Mouse (Mus musculus): ENCODE data around the gene Ccdc110.

DNA sequence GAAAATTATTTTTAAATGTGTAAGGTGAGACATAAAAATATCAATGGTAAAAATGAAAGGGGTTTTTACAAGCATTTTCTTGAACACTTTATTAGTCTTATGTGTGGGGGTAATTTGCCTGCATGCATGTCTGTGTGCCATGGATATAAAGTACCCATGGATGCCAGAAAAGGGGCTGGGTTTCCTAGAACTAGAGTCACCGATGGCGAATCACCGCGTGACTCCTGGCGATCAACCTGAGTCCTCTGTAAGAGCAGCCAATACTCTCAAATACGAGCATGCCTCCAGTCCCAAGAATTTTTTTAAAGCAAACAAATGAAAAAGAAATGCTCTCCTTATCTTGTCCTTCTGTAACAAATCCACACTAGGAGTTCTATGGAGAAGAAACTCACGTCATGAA, 12.3 kb upstream of the Ccdc110 start:
- no peak for TF ChIP-seq POLR2A (IDR thresholded peaks at IDR 0.05; ENCODE audit: borderline replicate concordance, insufficient read depth, low read length)
- no peak for TF ChIP-seq CTCF (IDR thresholded peaks at IDR 0.05; ENCODE audit: borderline replicate concordance, insufficient read depth, low read depth, low read length)
